Mouse (Mus musculus) limb, embryonic 14.5 days (tissue): Measurements from ENCODE around the gene Nme4. TPM values are rescaled to one million over a fixed set of nuclear protein-coding genes. Genes with fewer than 3 reads are reported as not detected.
A peak's percentile ranks its signal among the peaks of the same experiment; 100 is the strongest.

Experiments used
- ATAC-seq: fragments of 200-750 bp; cut with Nextera tagmentation; 2 replicates; pipeline ENCODE4 v1.8.0; 2017; ENCODE audit warnings: low read depth, moderate number of reproducible peaks, moderate TSS enrichment; ENCODE audit not compliant: low FRiP score
- DNase-seq: peaks from one replicate; pipeline ENCODE4 v3.0.0-alpha.2; 2015; ENCODE audit warnings: low spot score
- H3K27ac ChIP-seq: fragments of 300-500 bp; sonication (generic); replicated peaks from 2 replicates; pipeline ENCODE4 v1.5.1; 2014; ENCODE audit warnings: low read depth, mild to moderate bottlenecking, low read length, moderate library complexity, mixed read lengths
- H3K27me3 ChIP-seq: fragments of 300-500 bp; sonication (generic); 2 replicates; pipeline ENCODE4 v1.6.1; 2014; ENCODE audit warnings: low read length, mixed read lengths; ENCODE audit not compliant: control insufficient read depth, insufficient read depth
- H3K36me3 ChIP-seq: fragments of 300-500 bp; sonication (generic); 2 replicates; pipeline ENCODE4 v1.6.1; 2014; ENCODE audit warnings: mild to moderate bottlenecking, low read length, moderate library complexity, mixed read lengths; ENCODE audit not compliant: control insufficient read depth, insufficient read depth
- H3K4me1 ChIP-seq: fragments of 300-500 bp; sonication (generic); 2 replicates; pipeline ENCODE4 v1.6.1; 2014; ENCODE audit warnings: antibody characterized with exemption, low read length, mixed read lengths; ENCODE audit not compliant: control insufficient read depth, insufficient read depth
- H3K4me2 ChIP-seq: fragments of 300-500 bp; sonication (generic); replicated peaks from 2 replicates; pipeline ENCODE4 v1.6.1; 2014; ENCODE audit warnings: low read depth, mild to moderate bottlenecking, low read length, moderate library complexity; ENCODE audit not compliant: severe bottlenecking
- H3K4me3 ChIP-seq: fragments of 300-500 bp; sonication (generic); replicated peaks from 2 replicates; pipeline ENCODE4 v1.5.1; 2014; ENCODE audit warnings: low read length
- H3K9ac ChIP-seq: fragments of 300-500 bp; sonication (generic); 2 replicates; pipeline ENCODE4 v1.6.1; 2014; ENCODE audit warnings: mild to moderate bottlenecking, low read depth, low read length, moderate library complexity; ENCODE audit not compliant: severe bottlenecking
- H3K9me3 ChIP-seq: fragments of 300-500 bp; sonication (generic); 2 replicates; pipeline ENCODE4 v1.6.1; 2016; ENCODE audit warnings: low read length; ENCODE audit not compliant: control insufficient read depth
- POLR2A ChIP-seq: fragments of 200-500 bp; IDR thresholded peaks from 2 replicates; pipeline ENCODE4 v1.8.0; 2012; ENCODE audit warnings: inconsistent platforms, mild to moderate bottlenecking, moderate library complexity, borderline replicate concordance; ENCODE audit not compliant: insufficient read depth, insufficient read length; ENCODE audit errors: extremely low read depth
- WGBS: fragments of 180-500 bp; shearing (Covaris S2); extraction: QIAGEN DNeasy Blood & Tissue Kit; methylation state at CpG from one replicate; pipeline ENCODE4 v1.1.7; 2014; 5-methylcytosine and 5-hydroxymethylcytosine counted together
- polyA plus RNA-seq, 2 experiments: library from polyadenylated mRNA; depleted of rRNA in 1 of 2; stranded (reverse) in 1 of 2; unstranded in 1 of 2; fragments of >200 nt; fragmentation: Nextera tagmentation in 1 of 2; extraction: Ambion mirVana in 1 of 2; gene quantifications; 2 replicates each; pipeline versions ENCODE4 v1.2.1 to v1.2.3; 2012 to 2014

Gene Nme4
- 133 and 176 TPM in 2 replicates for polyA plus RNA-seq (2012; rRNA removed)
- 104 and 106 TPM in 2 replicates for polyA plus RNA-seq (2014; fragmentation: Nextera tagmentation; extraction: Ambion mirVana)

DNA sequence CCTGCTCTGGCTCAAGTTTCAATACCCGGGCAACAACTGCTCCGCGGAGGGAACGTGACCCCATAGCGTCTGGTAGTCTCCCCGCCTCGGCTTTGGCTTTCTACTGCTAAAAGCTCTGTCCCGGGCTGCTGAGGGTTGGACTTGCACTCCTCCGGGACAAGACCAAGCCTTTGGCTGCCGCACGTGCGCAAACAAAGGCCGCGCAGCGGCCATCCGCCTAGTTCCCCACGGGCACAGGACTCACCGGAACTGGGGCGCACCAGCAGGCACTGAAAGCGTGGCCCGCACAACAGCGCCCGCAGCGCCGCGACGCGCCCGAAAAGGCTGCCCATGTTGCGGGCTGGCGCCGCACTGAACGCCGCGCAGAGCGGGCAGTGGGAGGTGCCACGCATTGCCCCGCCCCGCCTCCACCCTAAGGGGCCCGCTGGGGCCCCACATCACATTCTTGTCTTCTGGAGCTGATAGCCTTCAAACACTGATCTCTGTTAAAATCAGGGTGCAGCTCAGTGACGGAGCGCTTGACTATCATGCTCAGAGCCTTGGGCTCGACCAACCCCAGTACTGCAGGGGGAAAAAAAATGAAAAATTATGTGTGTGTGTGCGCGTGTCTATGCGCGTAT is at the start of gene Nme4:
Gene Nme4 (minus strand): TSS at position 482 of the 620 bp plus-strand sequence.
- H3K4me3 ChIP-seq, result peak within 1 kb of the TSS; percentile 64
- ATAC-seq (peak; percentile 80), DNase-seq (peak; percentile 49)
- H3K27ac ChIP-seq, result peak within 1 kb of the TSS; percentile 67
- WGBS, result 3% methylated on average over 44 of the region's 47 CpGs
- H3K27me3 ChIP-seq, result no peaks in the 10 kb centered on the region
- H3K9me3 ChIP-seq, result no peaks in the 10 kb centered on the region
- peak within 1 kb of the TSS; percentile 86 for H3K9ac ChIP-seq
- 0 out of 2 replicates have a peak, but pooled peaks cover 10% of the 10 kb centered on the region for H3K36me3 ChIP-seq
- peak within 1 kb of the TSS; percentile 77 for H3K4me2 ChIP-seq
- H3K4me1 ChIP-seq, result no peaks in the 10 kb centered on the region; the same call in 1 of the 2 replicates
- TF ChIP-seq POLR2A, result peak; percentile 80; the same call in 1 of the 2 replicates

DNA sequence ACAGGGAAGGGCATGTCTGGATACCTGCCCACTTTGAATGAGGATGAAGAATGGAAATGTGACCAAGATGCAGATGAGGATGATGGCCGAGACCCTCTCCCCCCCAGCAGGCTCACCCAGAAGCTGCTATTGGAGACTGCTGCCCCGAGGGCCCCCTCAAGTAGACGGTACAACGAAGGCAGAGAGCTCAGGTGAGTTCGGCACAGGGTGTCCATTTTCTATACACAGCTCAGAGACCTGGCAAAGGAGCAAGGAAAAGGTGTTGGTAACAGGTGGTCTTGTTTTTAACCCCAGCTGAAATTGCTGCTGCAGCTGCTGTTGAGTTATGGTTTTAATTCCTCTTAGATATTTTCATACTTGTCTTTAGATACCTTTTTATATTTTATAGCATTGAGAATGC is 48.0 kb upstream of the Nme4 start:
- no peaks in the 10 kb centered on the region for H3K27me3 ChIP-seq
- no peak for DNase-seq
- peaks cover 14% of the 10 kb centered on the region for H3K4me1 ChIP-seq
- no peak overlapping the region for H3K4me2 ChIP-seq
- no peak overlapping the region for H3K9ac ChIP-seq
- 93% methylated on average over 5 of the region's 5 CpGs for whole genome bisulfite sequencing
- H3K4me3 ChIP-seq, result no peak overlapping the region
- H3K36me3 ChIP-seq, result peaks cover 48% of the 10 kb centered on the region
- H3K27ac ChIP-seq, result no peak overlapping the region
- no peak for TF ChIP-seq POLR2A
- ATAC-seq, result no peak
- no peaks in the 10 kb centered on the region for H3K9me3 ChIP-seq

DNA sequence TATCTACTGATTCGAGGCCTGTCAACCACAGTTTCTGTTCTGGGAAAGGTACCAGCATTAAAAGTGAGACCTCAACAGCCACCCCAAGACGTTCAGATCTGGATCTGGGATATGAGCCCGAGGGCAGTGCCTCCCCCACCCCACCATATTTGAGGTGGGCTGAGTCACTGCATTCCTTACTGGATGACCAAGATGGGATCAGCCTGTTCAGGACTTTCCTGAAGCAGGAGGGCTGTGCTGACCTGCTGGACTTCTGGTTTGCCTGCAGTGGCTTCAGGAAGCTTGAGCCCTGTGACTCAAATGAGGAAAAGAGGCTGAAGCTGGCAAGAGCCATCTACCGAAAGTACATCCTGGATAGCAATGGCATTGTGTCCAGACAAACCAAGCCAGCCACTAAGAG is 47.4 kb upstream of the Nme4 start:
- DNase-seq, result no peak
- ATAC-seq, result no peak
- Histone ChIP-seq H3K9ac (no peak overlapping the region), H3K27me3 (no peaks in the 10 kb centered on the region), H3K4me1 (peaks cover 17% of the 10 kb centered on the region), H3K27ac (no peak overlapping the region), H3K4me2 (no peak overlapping the region), H3K4me3 (no peak overlapping the region), H3K9me3 (no peaks in the 10 kb centered on the region), H3K36me3 (peaks cover 43% of the 10 kb centered on the region)
- 90% methylated on average over 4 of the region's 4 CpGs for WGBS
- TF ChIP-seq POLR2A, result no peak

DNA sequence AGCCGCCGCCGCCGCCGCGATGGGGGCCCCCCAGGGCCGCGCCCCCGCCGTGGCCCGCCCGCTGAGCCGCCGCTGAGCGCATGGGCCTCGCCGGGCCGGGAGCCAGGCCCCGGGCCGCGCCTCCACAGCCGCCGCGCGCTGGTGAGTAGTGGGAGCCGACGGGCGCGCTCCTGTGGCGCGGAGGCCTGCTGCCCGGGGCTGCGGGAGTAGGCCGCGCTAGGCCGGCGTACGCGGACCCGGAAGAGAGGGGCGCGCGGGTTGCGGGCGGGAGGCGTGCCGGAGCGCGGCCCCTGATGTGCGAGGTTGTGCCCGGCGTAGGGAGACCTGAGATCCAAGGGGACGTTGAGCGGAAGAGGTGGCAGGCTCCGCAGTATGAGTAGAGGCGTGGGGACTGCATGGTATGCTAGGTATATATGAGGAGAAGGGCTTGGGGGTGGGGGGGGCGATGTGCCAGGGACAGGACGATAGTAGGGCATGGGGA is 43.5 kb upstream of the Nme4 start:
- Histone ChIP-seq H3K4me1 (peaks cover 18% of the 10 kb centered on the region), H3K27me3 (no peaks in the 10 kb centered on the region), H3K36me3 (peaks cover 16% of the 10 kb centered on the region), H3K4me3 (peak overlapping the region; percentile 92), H3K27ac (peak overlapping the region; percentile 93), H3K9ac (peak overlapping the region; percentile 95), H3K4me2 (peak overlapping the region; percentile 82), H3K9me3 (no peaks in the 10 kb centered on the region)
- ATAC-seq (peak; percentile 46), DNase-seq (peak; percentile 45)
- 1% methylated on average over 30 of the region's 58 CpGs for WGBS
- TF ChIP-seq POLR2A, result no peak

DNA sequence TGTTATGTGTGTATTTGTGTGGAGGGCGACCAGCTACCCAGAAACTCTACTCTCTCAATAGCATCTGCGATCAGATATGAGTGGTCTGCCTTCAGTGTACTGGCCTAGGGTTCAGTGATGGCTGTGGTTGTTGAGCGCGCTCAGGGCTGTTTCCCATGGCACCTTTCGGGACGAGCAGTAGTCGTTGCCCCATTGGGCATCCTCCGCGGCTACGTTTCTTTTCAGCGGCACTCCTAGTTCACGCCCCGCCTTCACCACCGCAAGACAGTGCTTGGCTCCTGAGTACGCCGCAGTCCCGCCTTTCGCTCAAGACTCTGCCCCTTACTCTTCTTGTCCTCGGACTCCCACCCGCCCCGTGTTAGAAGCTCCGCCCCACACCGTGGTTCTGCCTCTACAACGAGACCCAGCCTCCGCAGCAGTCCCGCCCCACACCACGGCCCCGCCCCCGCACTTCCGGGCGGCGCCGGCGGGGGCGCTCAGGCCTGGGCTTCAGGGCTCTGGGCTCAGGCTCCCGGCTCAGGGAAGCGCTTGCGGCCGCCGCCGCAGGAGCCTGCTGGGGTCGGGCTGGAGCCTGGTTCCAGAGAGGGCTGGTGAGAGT is 42.9 kb upstream of the Nme4 start, which contains the start of gene Axin1:
Gene Axin1 (plus strand): TSS at position 450 of the 598 bp plus-strand sequence.
- Histone ChIP-seq H3K9ac (peak within 1 kb of the TSS; percentile 95), H3K4me3 (peak within 1 kb of the TSS; percentile 92), H3K4me2 (peak within 1 kb of the TSS; percentile 82), H3K4me1 (peaks cover 18% of the 10 kb centered on the region), H3K9me3 (no peaks in the 10 kb centered on the region), H3K36me3 (peaks cover 11% of the 10 kb centered on the region), H3K27ac (peak within 1 kb of the TSS; percentile 93), H3K27me3 (no peaks in the 10 kb centered on the region)
- ATAC-seq, result peak; percentile 99
- WGBS, result 0% methylated on average over 38 of the region's 42 CpGs
- DNase-seq, result peak; percentile 95
- peak; percentile 86 for TF ChIP-seq POLR2A
